ENCODE assay signal across 11 mouse cellular contexts in genomic region chr8:62046809-62047208, GRCm38 (mm10).
DNase-seq lines count a peak whose midpoint lies in the region; ATAC-seq and TF ChIP-seq lines count a peak whose summit lies in the region.
"Had no signal": no experiment of that assay in that cellular context is flagged by ENCODE, and none has a peak within 500 bp of the region (broad histone marks: within the 10 kb centered on the region; RNA-seq: fewer than 3 reads in every experiment).

No protein-coding gene starts in this region.

- no peaks in the 10 kb centered on the region for H3K4me1 ChIP-seq in liver, adult 2 months (ENCODE audit: control insufficient read depth, insufficient read depth, low read length)
- no peaks in the 10 kb centered on the region for H3K4me1 ChIP-seq in liver, embryonic 11.5 days (replicated peaks; ENCODE audit: control insufficient read depth, insufficient read depth, low read length)
- H3K4me1 ChIP-seq in thymus, adult 2 months (replicated peaks; ENCODE audit: control insufficient read depth, insufficient read depth, low read length) = no peaks in the 10 kb centered on the region
- H3K4me1 ChIP-seq: embryonic facial prominence, embryonic 15.5 days had no signal

- no peak overlapping the region for H3K9ac ChIP-seq in liver, adult 2 months (ENCODE audit: low read depth, low read length)
- H3K9ac ChIP-seq in liver, embryonic 11.5 days (ENCODE audit: low read depth, low read length) = no peak overlapping the region
- H3K9ac ChIP-seq: embryonic facial prominence, embryonic 15.5 days had no signal

- H3K4me2 ChIP-seq in liver, embryonic 11.5 days = no peak overlapping the region
- H3K4me2 ChIP-seq: embryonic facial prominence, embryonic 15.5 days had no signal

- no peaks in the 10 kb centered on the region for H3K9me3 ChIP-seq in liver, embryonic 11.5 days (ENCODE audit: control insufficient read depth, low read length)
- H3K9me3 ChIP-seq: embryonic facial prominence, embryonic 15.5 days had no signal

- H3K79me2 ChIP-seq in liver, adult 2 months (ENCODE audit: control insufficient read depth, insufficient read depth, low read length) = no peaks in the 10 kb centered on the region

- H3K27me3 ChIP-seq in liver, adult 2 months (ENCODE audit: control insufficient read depth, insufficient read depth, low read length) = no peaks in the 10 kb centered on the region
- no peaks in the 10 kb centered on the region for H3K27me3 ChIP-seq in liver, embryonic 11.5 days (replicated peaks; ENCODE audit: control insufficient read depth, insufficient read depth, low read length)
- no peaks in the 10 kb centered on the region for H3K27me3 ChIP-seq in thymus, adult 2 months (ENCODE audit: control insufficient read depth, insufficient read depth, low read length)
- H3K27me3 ChIP-seq: embryonic facial prominence, embryonic 15.5 days had no signal

- no peak for TF ChIP-seq POLR2A in liver, adult 2 months (IDR thresholded peaks at IDR 0.05; ENCODE audit: extremely low read depth, insufficient read depth, low read length)
- no peak for TF ChIP-seq POLR2A in thymus, adult 2 months (IDR thresholded peaks at IDR 0.05; ENCODE audit: control insufficient read depth, extremely low read depth, insufficient read depth, low read length, poor library complexity)

- H3K27ac ChIP-seq in liver, adult 2 months (replicated peaks; ENCODE audit: insufficient read depth, low read depth, low read length) = no peak overlapping the region
- no peak overlapping the region for H3K27ac ChIP-seq in liver, embryonic 11.5 days (ENCODE audit: low read depth, low read length)
- H3K27ac ChIP-seq in thymus, adult 2 months (ENCODE audit: control insufficient read depth, insufficient read depth, low read length) = no peak overlapping the region
- H3K27ac ChIP-seq: embryonic facial prominence, embryonic 15.5 days had no signal

- 0 out of 2 replicates have a peak, but pooled peaks have one; percentile 59 for ATAC-seq in frontal cortex, adult (ENCODE audit: low TSS enrichment)
- no peak for ATAC-seq in liver, embryonic 11.5 days (replicated peaks; ENCODE audit: low FRiP score)
- peak; percentile 81 for ATAC-seq in megakaryocyte, adult 5-6 weeks (ENCODE audit: poor library complexity, severe bottlenecking)

- WGBS in liver, adult 2 months = 34% methylated on average over 2 of the region's 2 CpGs
- 44% methylated on average over 2 of the region's 2 CpGs for WGBS in liver, embryonic 11.5 days
- 29% methylated on average over 2 of the region's 2 CpGs for WGBS in thymus, adult 2 months

- H3K4me3 ChIP-seq in liver, adult 2 months (ENCODE audit: insufficient read depth, low read depth, low read length) = no peak overlapping the region
- H3K4me3 ChIP-seq in liver, embryonic 11.5 days (ENCODE audit: low read depth, low read length) = no peak overlapping the region
- no peak overlapping the region for H3K4me3 ChIP-seq in thymus, adult 2 months (ENCODE audit: control insufficient read depth, insufficient read depth, low read length)
- H3K4me3 ChIP-seq: embryonic facial prominence, embryonic 15.5 days had no signal

- H3K36me3 ChIP-seq in liver, adult 2 months (ENCODE audit: control insufficient read depth, insufficient read depth, low read length) = no peaks in the 10 kb centered on the region
- H3K36me3 ChIP-seq in liver, embryonic 11.5 days (ENCODE audit: control insufficient read depth, insufficient read depth, low read length) = no peaks in the 10 kb centered on the region
- H3K36me3 ChIP-seq in thymus, adult 2 months (ENCODE audit: control insufficient read depth, insufficient read depth, low read length) = no peaks in the 10 kb centered on the region
- H3K36me3 ChIP-seq: embryonic facial prominence, embryonic 15.5 days had no signal

- peak; percentile 15; the same call in 1 of the 2 replicates for TF ChIP-seq CTCF in liver, adult 2 months (IDR thresholded peaks at IDR 0.05; ENCODE audit: low read depth, low read length)
- TF ChIP-seq CTCF in thymus, adult 2 months (IDR thresholded peaks at IDR 0.05; ENCODE audit: borderline replicate concordance, control insufficient read depth, extremely low read depth, insufficient read depth, low read length, poor library complexity) = no peak

- DNase-seq in frontal cortex, postnatal 14 days (ENCODE audit: low spot score in 2 of 2) = no peak
- no peak for DNase-seq in liver, adult 2 months (ENCODE audit: extremely low read depth, low read depth, low spot score)
- DNase-seq in liver, embryonic 11.5 days (ENCODE audit: low spot score) = no peak
- peak; percentile 32 for DNase-seq in ZHBTc4 (ENCODE audit: low read depth, low spot score)
- no peak for DNase-seq in thymus, postnatal 4 days
- no peak for DNase-seq in thymus, adult 2 months
- DNase-seq: gastrocnemius, postnatal 14 days; left cerebral cortex, postnatal 4 days had no signal
